Mouse (Mus musculus) lung, postnatal 10 days (tissue): Measurements from ENCODE around the gene Ccdc177.

Experiments used
- DNase-seq: peaks from one replicate; pipeline ENCODE4 v3.0.0; 2021

Ccdc177 gene

GRCm38 (mm10) chr12:80783889-80784288 lies 23.4 kb upstream of the Ccdc177 start:
- no peak for DNase-seq

- peak; percentile 19 for DNase-seq
These were observed 22.4 kb upstream of the Ccdc177 start for GRCm38 (mm10) chr12:80782892-80783291.

GRCm38 (mm10) chr12:80782190-80782589 lies 21.7 kb upstream of the Ccdc177 start:
- DNase-seq: no peak

- no peak for DNase-seq
These were observed 19.3 kb upstream of the Ccdc177 start for GRCm38 (mm10) chr12:80779760-80780159.

GRCm38 (mm10) chr12:80778188-80778936 lies 17.9 kb upstream of the Ccdc177 start:
- no peak for DNase-seq

GRCm38 (mm10) chr12:80776046-80776634 lies 15.7 kb upstream of the Ccdc177 start:
- no peak for DNase-seq

GRCm38 (mm10) chr12:80774786-80775185 lies 14.3 kb upstream of the Ccdc177 start:
- DNase-seq: no peak

GRCm38 (mm10) chr12:80769697-80770096 lies 9.2 kb upstream of the Ccdc177 start:
- DNase-seq: peak; percentile 84

GRCm38 (mm10) chr12:80764116-80764515 lies 3.6 kb upstream of the Ccdc177 start:
- DNase-seq: peak; percentile 29

GRCm38 (mm10) chr12:80762982-80763381 lies 2.5 kb upstream of the Ccdc177 start:
- DNase-seq: no peak

GRCm38 (mm10) chr12:80759713-80760395 lies 633 bp downstream of the Ccdc177 start:
- peak; percentile 13 for DNase-seq

- DNase-seq: no peak
These were observed 1.1 kb downstream of the Ccdc177 start for GRCm38 (mm10) chr12:80759387-80759712.

GRCm38 (mm10) chr12:80758559-80759386 lies 1.7 kb downstream of the Ccdc177 start:
- peak; percentile 7 for DNase-seq

- DNase-seq: peak; percentile 76
These were observed 2.5 kb downstream of the Ccdc177 start for GRCm38 (mm10) chr12:80757751-80758558.

GRCm38 (mm10) chr12:80751556-80751955 lies 8.9 kb downstream of the Ccdc177 start:
- DNase-seq: no peak

GRCm38 (mm10) chr12:80746031-80746813 lies 14.3 kb downstream of the Ccdc177 start:
- no peak for DNase-seq

GRCm38 (mm10) chr12:80744614-80745013 lies 15.9 kb downstream of the Ccdc177 start:
- no peak for DNase-seq

- DNase-seq: peak; percentile 47
These were observed 21.0 kb downstream of the Ccdc177 start for GRCm38 (mm10) chr12:80739482-80739881.

GRCm38 (mm10) chr12:80737283-80737600 lies 23.2 kb downstream of the Ccdc177 start:
- DNase-seq: no peak

GRCm38 (mm10) chr12:80736464-80737282 lies 23.8 kb downstream of the Ccdc177 start:
- DNase-seq: peak; percentile 65
